Mouse (Mus musculus) hindbrain, embryonic 15.5 days (tissue): ENCODE data around the gene Duoxa1. TPM values are rescaled to one million over a fixed set of nuclear protein-coding genes. Genes with fewer than 3 reads are reported as not detected.

Source experiments
- ATAC-seq: fragments of 200-750 bp; cut with Nextera tagmentation; 2 replicates; pipeline ENCODE4 v1.8.0; 2017; ENCODE audit warnings: low read depth, moderate number of reproducible peaks, moderate TSS enrichment; ENCODE audit not compliant: low FRiP score
- H3K27ac ChIP-seq: fragments of 300-500 bp; sonication (generic); replicated peaks from 2 replicates; pipeline ENCODE4 v1.5.1; 2015; ENCODE audit warnings: mild to moderate bottlenecking, inconsistent platforms
- H3K27me3 ChIP-seq: fragments of 300-500 bp; sonication (generic); 2 replicates; pipeline ENCODE4 v1.6.1; 2015; ENCODE audit warnings: control low read depth, inconsistent platforms
- H3K36me3 ChIP-seq: fragments of 300-500 bp; sonication (generic); 2 replicates; pipeline ENCODE4 v1.6.1; 2015; ENCODE audit warnings: control low read depth, inconsistent platforms
- H3K4me1 ChIP-seq: fragments of 300-500 bp; sonication (generic); replicated peaks from 2 replicates; pipeline ENCODE4 v1.6.1; 2015; ENCODE audit warnings: control low read depth, inconsistent platforms
- H3K4me2 ChIP-seq: fragments of 300-500 bp; sonication (generic); 2 replicates; pipeline ENCODE4 v1.6.1; 2015; ENCODE audit warnings: moderate library complexity, mild to moderate bottlenecking, inconsistent platforms
- H3K4me3 ChIP-seq: fragments of 300-500 bp; sonication (generic); 2 replicates; pipeline ENCODE4 v1.5.1; 2015; ENCODE audit warnings: mild to moderate bottlenecking, inconsistent platforms
- H3K9ac ChIP-seq: fragments of 300-500 bp; sonication (generic); 2 replicates; pipeline ENCODE4 v1.6.1; 2015; ENCODE audit warnings: inconsistent platforms
- H3K9me3 ChIP-seq: fragments of 300-500 bp; sonication (generic); 2 replicates; pipeline ENCODE4 v1.6.1; 2016; ENCODE audit warnings: control low read depth, inconsistent platforms
- WGBS: fragments of 180-500 bp; shearing (Covaris S2); methylation state at CpG from one replicate; pipeline ENCODE4 v1.1.7; 2015; 5-methylcytosine and 5-hydroxymethylcytosine counted together
- polyA plus RNA-seq: library from polyadenylated mRNA; unstranded; fragments of >200 nt; fragmentation: Nextera tagmentation; extraction: Ambion mirVana; gene quantifications from 2 replicates; pipeline ENCODE4 v1.2.1, GENCODE M21; 2015

The Duoxa1 gene
- polyA plus RNA-seq, 1 experiment from 2014 or later = 0.23 TPM

- 94% methylated on average over 3 of the region's 3 CpGs for WGBS
- Histone ChIP-seq H3K4me1 (no peaks in the 10 kb centered on the region), H3K9ac (no peak overlapping the region), H3K27me3 (no peaks in the 10 kb centered on the region), H3K9me3 (no peaks in the 10 kb centered on the region), H3K4me3 (no peak overlapping the region), H3K27ac (no peak overlapping the region), H3K4me2 (no peak overlapping the region), H3K36me3 (no peaks in the 10 kb centered on the region)
- no peak for ATAC-seq
These were observed 34.8 kb downstream of the Duoxa1 start for GRCm38 (mm10) chr2:122278769-122279168.

GRCm38 (mm10) chr2:122266407-122267193 lies 46.9 kb downstream of the Duoxa1 start:
- H3K36me3 ChIP-seq = no peaks in the 10 kb centered on the region
- no peak overlapping the region for H3K4me2 ChIP-seq
- H3K4me3 ChIP-seq = no peak overlapping the region
- H3K27me3 ChIP-seq = no peaks in the 10 kb centered on the region
- H3K9ac ChIP-seq = no peak overlapping the region
- no peaks in the 10 kb centered on the region for H3K9me3 ChIP-seq
- 89% methylated on average over 7 of the region's 7 CpGs for WGBS
- peaks cover 8% of the 10 kb centered on the region for H3K4me1 ChIP-seq
- ATAC-seq = no peak
- H3K27ac ChIP-seq = no peak overlapping the region

GRCm38 (mm10) chr2:122264690-122265089 lies 48.8 kb downstream of the Duoxa1 start:
- ATAC-seq = peak; percentile 60

GRCm38 (mm10) chr2:122260729-122261128 lies 52.8 kb downstream of the Duoxa1 start:
- 90% methylated on average over 5 of the region's 5 CpGs for WGBS
- no peaks in the 10 kb centered on the region for H3K9me3 ChIP-seq
- peaks cover 8% of the 10 kb centered on the region for H3K4me1 ChIP-seq
- H3K9ac ChIP-seq = no peak overlapping the region
- no peak overlapping the region for H3K4me2 ChIP-seq
- no peak overlapping the region for H3K4me3 ChIP-seq
- no peaks in the 10 kb centered on the region for H3K36me3 ChIP-seq
- ATAC-seq = no peak
- no peak overlapping the region for H3K27ac ChIP-seq
- no peaks in the 10 kb centered on the region for H3K27me3 ChIP-seq

More at GRCm38 (mm10) chr2:122264690-122265089, 48.8 kb downstream of the Duoxa1 start:
- Histone ChIP-seq H3K4me1 (peaks cover 8% of the 10 kb centered on the region), H3K9ac (no peak overlapping the region), H3K4me3 (no peak overlapping the region), H3K9me3 (no peaks in the 10 kb centered on the region), H3K36me3 (no peaks in the 10 kb centered on the region), H3K4me2 (no peak overlapping the region), H3K27me3 (no peaks in the 10 kb centered on the region), H3K27ac (no peak overlapping the region)
- whole genome bisulfite sequencing = 56% methylated on average over 3 of the region's 3 CpGs

GRCm38 (mm10) chr2:122255997-122256396 lies 57.5 kb downstream of the Duoxa1 start:
- no peak overlapping the region for H3K27ac ChIP-seq
- no peak overlapping the region for H3K9ac ChIP-seq
- H3K4me1 ChIP-seq = no peaks in the 10 kb centered on the region
- H3K36me3 ChIP-seq = no peaks in the 10 kb centered on the region
- no peaks in the 10 kb centered on the region for H3K9me3 ChIP-seq
- ATAC-seq = no peak
- H3K4me2 ChIP-seq = no peak overlapping the region
- H3K4me3 ChIP-seq = no peak overlapping the region
- no peaks in the 10 kb centered on the region for H3K27me3 ChIP-seq
- WGBS = 92% methylated on average over 5 of the region's 5 CpGs

Other genes starting within 250 kb of the Duoxa1 start
- 6.8 and 8.2 TPM in 2 replicates for gene Spg11, start 195.3 kb downstream of the Duoxa1 start, polyA plus RNA-seq
- gene B2m, start 166.0 kb downstream of the Duoxa1 start, polyA plus RNA-seq = 108 and 143 TPM in 2 replicates
- not detected in 2 replicates for gene Trim69, start 153.0 kb downstream of the Duoxa1 start, polyA plus RNA-seq
- 0.07 TPM in 1 of 2 replicates, not detected in the other for gene Patl2, start 127.5 kb downstream of the Duoxa1 start, polyA plus RNA-seq
- gene Terb2, start 127.5 kb downstream of the Duoxa1 start, polyA plus RNA-seq = 0.09 TPM in 1 of 2 replicates, not detected in the other
- 22.7 and 23.7 TPM in 2 replicates for gene Sord, start 79.0 kb downstream of the Duoxa1 start, polyA plus RNA-seq
- gene Duox2, start 15.3 kb downstream of the Duoxa1 start, polyA plus RNA-seq = not detected in 2 replicates
- gene Duoxa2, start 14.8 kb downstream of the Duoxa1 start, polyA plus RNA-seq = 0.12 and 0.26 TPM in 2 replicates
- 0.14 and 0.16 TPM in 2 replicates for gene Duox1, start 1.9 kb upstream of the Duoxa1 start, polyA plus RNA-seq
- 11.1 and 12.6 TPM in 2 replicates for gene Shf, start 55.4 kb upstream of the Duoxa1 start, polyA plus RNA-seq
- gene Slc28a2, start 112.7 kb upstream of the Duoxa1 start, polyA plus RNA-seq = 0.14 TPM in 1 of 2 replicates, not detected in the other
- gene Gm14085, start 171.2 kb upstream of the Duoxa1 start, polyA plus RNA-seq = 0.09 TPM in 1 of 2 replicates, not detected in the other